Mouse (Mus musculus) liver, embryonic 14.5 days (tissue): ENCODE data around the gene Ttll8. TPM values are rescaled to one million over a fixed set of nuclear protein-coding genes. Genes with fewer than 3 reads are reported as not detected.
A peak's percentile ranks its signal among the peaks of the same experiment; 100 is the strongest.

Experiments used
- ATAC-seq: fragments of 200-750 bp; cut with Nextera tagmentation; 2 replicates; pipeline ENCODE4 v1.8.0; 2017; ENCODE audit warnings: moderate number of reproducible peaks, mild to moderate bottlenecking, moderate library complexity; ENCODE audit not compliant: insufficient read depth
- DNase-seq, 3 experiments: peaks; one replicate each; pipeline ENCODE4 v3.0.0-alpha.2; 2012 to 2013; ENCODE audit warnings: low read depth in 3 of 3, low spot score in 3 of 3
- H3K27ac ChIP-seq: fragments of 300-500 bp; sonication (generic); 2 replicates; pipeline ENCODE4 v1.5.1; 2014; ENCODE audit warnings: moderate library complexity, mild to moderate bottlenecking, control low read depth, inconsistent platforms
- H3K27me3 ChIP-seq: fragments of 300-500 bp; sonication (generic); 2 replicates; pipeline ENCODE4 v1.6.1; 2014; ENCODE audit warnings: mild to moderate bottlenecking, low read length, moderate library complexity; ENCODE audit not compliant: control insufficient read depth, insufficient read depth
- H3K36me3 ChIP-seq: fragments of 300-500 bp; sonication (generic); replicated peaks from 2 replicates; pipeline ENCODE4 v1.6.1; 2014; ENCODE audit warnings: low read depth; ENCODE audit not compliant: control insufficient read depth, insufficient read depth
- H3K4me1 ChIP-seq, 2 experiments: fragments of 200-500 bp in 1 of 2; fragments of 300-500 bp in 1 of 2; sonication (generic) in 1 of 2; replicated peaks; 2 replicates each; pipeline ENCODE4 v1.6.1; 2012 to 2014; ENCODE audit warnings: antibody characterized with exemption in 1 of 2, inconsistent platforms in 1 of 2, low read length in 1 of 2; ENCODE audit not compliant: control insufficient read depth in 2 of 2, insufficient read depth in 2 of 2
- H3K4me2 ChIP-seq: fragments of 300-500 bp; sonication (generic); 2 replicates; pipeline ENCODE4 v1.6.1; 2014; ENCODE audit warnings: low read depth, mild to moderate bottlenecking, control low read depth, moderate library complexity
- H3K4me3 ChIP-seq, 2 experiments: fragments of 200-500 bp in 1 of 2; fragments of 300-500 bp in 1 of 2; sonication (generic) in 1 of 2; 2 replicates each; pipeline ENCODE4 v1.5.1; 2012 to 2014; ENCODE audit warnings: low read depth in 2 of 2, low read length in 2 of 2, mild to moderate bottlenecking in 2 of 2, control low read depth in 1 of 2, inconsistent platforms in 1 of 2, moderate library complexity in 1 of 2; ENCODE audit not compliant: insufficient read depth in 1 of 2
- H3K9ac ChIP-seq: fragments of 300-500 bp; sonication (generic); replicated peaks from 2 replicates; pipeline ENCODE4 v1.6.1; 2014; ENCODE audit warnings: mild to moderate bottlenecking, control low read depth, moderate library complexity
- H3K9me3 ChIP-seq: fragments of 300-500 bp; sonication (generic); 2 replicates; pipeline ENCODE4 v1.6.1; 2016; ENCODE audit warnings: low read length, mixed read lengths; ENCODE audit not compliant: control insufficient read depth
- CTCF ChIP-seq: IDR thresholded peaks from 2 replicates; pipeline ENCODE4 v1.5.1; 2016; ENCODE audit warnings: antibody characterized with exemption, low read depth, control low read depth
- EP300 ChIP-seq: IDR thresholded peaks from 2 replicates; pipeline ENCODE4 v1.6.1; 2016; ENCODE audit warnings: antibody characterized with exemption, low read depth
- WGBS: fragments of 180-500 bp; shearing (Covaris S2); extraction: QIAGEN DNeasy Blood & Tissue Kit; methylation state at CpG from one replicate; pipeline ENCODE4 v1.1.7; 2014; ENCODE audit not compliant: insufficient replicate concordance; 5-methylcytosine and 5-hydroxymethylcytosine counted together
- polyA plus RNA-seq, 2 experiments: library from polyadenylated mRNA; depleted of rRNA in 1 of 2; stranded (reverse) in 1 of 2; unstranded in 1 of 2; fragments of >200 nt; fragmentation: Nextera tagmentation in 1 of 2; extraction: Ambion mirVana in 1 of 2; gene quantifications; 2 replicates each; pipeline versions ENCODE4 v1.2.1 to v1.2.3; 2012 to 2014

Gene Ttll8
- polyA plus RNA-seq, 2 experiments: not detected

DNA sequence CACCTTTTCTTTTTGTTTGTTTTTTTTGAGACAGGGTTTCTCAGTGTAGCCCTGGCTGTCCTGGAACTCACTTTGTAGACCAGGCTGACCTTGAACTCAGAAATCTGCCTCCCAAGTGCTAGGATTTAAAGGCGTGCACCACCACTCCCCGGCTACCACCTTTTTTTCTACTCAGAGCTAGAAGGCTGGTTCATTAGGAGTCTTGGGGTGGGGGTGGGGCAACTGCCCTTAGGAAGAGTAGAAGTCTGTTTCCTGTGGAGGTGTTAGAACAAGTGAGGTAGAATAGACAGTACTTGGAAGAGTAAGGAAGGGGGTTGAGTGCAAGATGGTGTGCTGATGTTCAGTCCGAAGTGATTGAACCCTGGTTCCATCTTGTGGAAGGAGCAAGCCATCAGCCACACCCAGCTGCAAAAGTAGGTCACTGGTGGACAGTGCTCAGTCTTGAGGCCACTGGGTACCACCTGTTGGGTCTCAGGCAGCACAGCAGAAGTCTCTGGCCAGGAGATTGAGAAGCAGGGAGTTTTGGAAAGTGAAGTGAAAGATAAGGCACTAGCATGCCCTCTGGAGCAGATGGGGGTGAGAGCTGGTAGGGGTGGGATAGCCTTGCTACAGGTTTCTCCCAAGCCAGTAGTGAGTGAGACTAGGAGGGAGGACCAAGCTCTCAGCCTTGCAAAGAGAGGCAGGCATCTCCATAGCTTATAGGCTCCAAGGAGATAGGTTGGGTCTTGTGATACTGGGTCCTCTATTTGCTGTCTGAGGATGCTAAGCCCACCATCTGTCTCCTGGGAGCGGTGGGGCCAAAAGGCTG lies 88.1 kb downstream of the Ttll8 start:
- H3K27ac ChIP-seq: no peak overlapping the region
- no peak for ATAC-seq
- no peak overlapping the region for H3K4me2 ChIP-seq
- peaks cover 7 to 18% of the 10 kb centered on the region in 2 experiments for H3K4me1 ChIP-seq
- WGBS: 64% methylated on average over 4 of the region's 4 CpGs
- H3K4me3 ChIP-seq: no peak overlapping the region
- no peak for DNase-seq
- no peaks in the 10 kb centered on the region for H3K27me3 ChIP-seq
- TF ChIP-seq EP300 (no peak), CTCF (no peak)
- H3K36me3 ChIP-seq: peaks cover 8% of the 10 kb centered on the region
- H3K9me3 ChIP-seq: no peaks in the 10 kb centered on the region
- no peak overlapping the region for H3K9ac ChIP-seq

GRCm38 (mm10) chr15:88865061-88865460 lies 89.2 kb downstream of the Ttll8 start:
- peaks cover 7 to 18% of the 10 kb centered on the region in 2 experiments for H3K4me1 ChIP-seq
- no peaks in the 10 kb centered on the region for H3K27me3 ChIP-seq
- H3K9me3 ChIP-seq: no peaks in the 10 kb centered on the region
- 84% methylated on average over 14 of the region's 14 CpGs for WGBS
- no peak for ATAC-seq
- no peak for DNase-seq
- H3K36me3 ChIP-seq: peaks cover 8% of the 10 kb centered on the region
- no peak for TF ChIP-seq CTCF
- TF ChIP-seq EP300: no peak
- 0 out of 4 replicates have a peak overlapping the region, but pooled peaks of 1 of the 2 experiments have one; percentile 6 for H3K4me3 ChIP-seq
- H3K4me2 ChIP-seq: peak overlapping the region; percentile 83
- H3K9ac ChIP-seq: no peak overlapping the region
- H3K27ac ChIP-seq: no peak overlapping the region

DNA sequence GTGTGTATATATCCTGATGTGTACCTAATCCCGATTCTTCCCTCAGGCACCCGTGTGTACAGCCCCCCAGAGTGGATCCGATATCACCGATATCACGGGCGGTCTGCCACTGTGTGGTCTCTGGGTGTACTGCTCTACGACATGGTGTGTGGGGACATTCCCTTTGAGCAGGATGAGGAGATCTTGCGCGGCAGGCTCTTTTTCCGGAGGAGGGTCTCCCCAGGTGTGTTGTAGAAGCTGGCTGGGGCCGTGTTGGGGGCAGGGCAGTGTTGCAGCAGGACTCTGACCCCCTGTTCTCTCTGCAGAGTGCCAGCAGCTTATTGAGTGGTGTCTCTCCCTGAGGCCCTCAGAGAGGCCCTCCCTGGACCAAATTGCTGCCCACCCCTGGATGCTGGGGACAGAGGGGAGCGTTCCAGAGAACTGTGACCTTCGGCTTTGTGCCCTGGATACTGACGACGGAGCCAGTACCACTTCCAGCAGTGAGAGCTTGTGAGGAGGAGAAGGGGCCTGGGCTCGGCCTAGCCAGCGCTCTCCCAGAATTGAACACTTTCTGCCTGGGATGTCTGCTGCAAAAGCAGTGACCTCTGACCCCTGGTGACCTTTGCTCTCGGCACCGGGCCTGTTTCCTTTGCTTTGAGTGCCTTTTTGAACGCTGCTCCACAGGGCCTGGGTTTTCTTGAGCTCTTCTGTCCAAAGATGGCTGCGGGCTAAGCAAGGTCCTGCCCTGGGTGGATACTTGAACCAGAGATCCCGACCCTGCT lies 89.8 kb downstream of the Ttll8 start:
- Histone ChIP-seq H3K27ac (no peak overlapping the region), H3K9ac (no peak overlapping the region), H3K27me3 (no peaks in the 10 kb centered on the region), H3K36me3 (peaks cover 8% of the 10 kb centered on the region), H3K4me2 (peak overlapping the region; percentile 83), H3K4me1 (peaks cover 7 to 18% of the 10 kb centered on the region in 2 experiments), H3K9me3 (no peaks in the 10 kb centered on the region), H3K4me3 (peak overlapping the region; percentile 60 to 69)
- ATAC-seq: no peak
- TF ChIP-seq CTCF (no peak), EP300 (no peak)
- WGBS: 65% methylated on average over 22 of the region's 22 CpGs
- DNase-seq: no peak

GRCm38 (mm10) chr15:88863695-88864231 lies 90.5 kb downstream of the Ttll8 start:
- Histone ChIP-seq H3K27ac (no peak overlapping the region), H3K4me3 (peak overlapping the region; percentile 60 to 69), H3K9me3 (no peaks in the 10 kb centered on the region), H3K9ac (peak overlapping the region; percentile 37), H3K36me3 (peaks cover 8% of the 10 kb centered on the region), H3K4me1 (peaks cover 7 to 18% of the 10 kb centered on the region in 2 experiments), H3K4me2 (peak overlapping the region; percentile 83), H3K27me3 (no peaks in the 10 kb centered on the region)
- DNase-seq (peak; percentile 62 to 69 (median 62)), ATAC-seq (peak; percentile 29)
- 3% methylated on average over 26 of the region's 39 CpGs for WGBS
- no peak for TF ChIP-seq EP300
- TF ChIP-seq CTCF: no peak; the same call in 1 of the 2 replicates
